ENCODE assay signal across 7 mouse cellular contexts in genomic region chr5:65435363-65435805, GRCm38 (mm10). TPM values are rescaled to one million over a fixed set of nuclear protein-coding genes. Genes with fewer than 3 reads are reported as not detected.
DNase-seq lines count a peak whose midpoint lies in the region; ATAC-seq lines count a peak whose summit lies in the region.

No protein-coding gene starts in this region.

- peak overlapping the region; percentile 87 for H3K27ac ChIP-seq in embryonic facial prominence, embryonic 12.5 days
- peak overlapping the region; percentile 84 for H3K27ac ChIP-seq in intestine, embryonic 16.5 days (ENCODE audit: low read length)
- peak overlapping the region; percentile 88 for H3K27ac ChIP-seq in neural tube, embryonic 13.5 days (replicated peaks)

- H3K9ac ChIP-seq in embryonic facial prominence, embryonic 12.5 days: peak overlapping the region; percentile 81
- H3K9ac ChIP-seq in intestine, embryonic 16.5 days (ENCODE audit: low read depth, low read length): peak overlapping the region; percentile 84
- H3K9ac ChIP-seq in neural tube, embryonic 13.5 days: peak overlapping the region; percentile 89

- peaks cover 20% of the 10 kb centered on the region for H3K4me1 ChIP-seq in embryonic facial prominence, embryonic 12.5 days
- peaks cover 13% of the 10 kb centered on the region for H3K4me1 ChIP-seq in intestine, embryonic 16.5 days (ENCODE audit: control insufficient read depth, insufficient read depth, low read length)
- H3K4me1 ChIP-seq in neural tube, embryonic 13.5 days (replicated peaks): peaks cover 44% of the 10 kb centered on the region

- DNase-seq in retina, embryonic 14.5 days (ENCODE audit: low spot score): peak; percentile 43
- DNase-seq in retina, postnatal 1 day: no peak
- DNase-seq in cerebellum, adult 9-10 months: no peak
- no peak for DNase-seq in embryo, embryonic 11 days

- H3K4me3 ChIP-seq in embryonic facial prominence, embryonic 12.5 days: peak overlapping the region; percentile 79
- H3K4me3 ChIP-seq in intestine, embryonic 16.5 days (ENCODE audit: low read length): peak overlapping the region; percentile 83
- peak overlapping the region; percentile 82 for H3K4me3 ChIP-seq in neural tube, embryonic 13.5 days

- peak; percentile 82 for ATAC-seq in embryonic facial prominence, embryonic 12.5 days (ENCODE audit: insufficient number of reproducible peaks, insufficient read depth, low FRiP score, low TSS enrichment)
- ATAC-seq in intestine, embryonic 16.5 days: no peak
- ATAC-seq in neural tube, embryonic 13.5 days (ENCODE audit: low read depth): peak; percentile 80; the same call in 1 of the 2 replicates

- peaks cover 2% of the 10 kb centered on the region; the same call in 1 of the 2 replicates for H3K36me3 ChIP-seq in embryonic facial prominence, embryonic 12.5 days
- no peaks in the 10 kb centered on the region for H3K36me3 ChIP-seq in intestine, embryonic 16.5 days (ENCODE audit: control insufficient read depth, insufficient read depth, low read length)
- no peaks in the 10 kb centered on the region for H3K36me3 ChIP-seq in neural tube, embryonic 13.5 days

- H3K9me3 ChIP-seq in embryonic facial prominence, embryonic 12.5 days: no peaks in the 10 kb centered on the region
- H3K9me3 ChIP-seq in intestine, embryonic 16.5 days (ENCODE audit: control insufficient read depth, low read length): no peaks in the 10 kb centered on the region
- H3K9me3 ChIP-seq in neural tube, embryonic 13.5 days: no peaks in the 10 kb centered on the region

- no peaks in the 10 kb centered on the region for H3K27me3 ChIP-seq in embryonic facial prominence, embryonic 12.5 days
- H3K27me3 ChIP-seq in intestine, embryonic 16.5 days (replicated peaks; ENCODE audit: control insufficient read depth, insufficient read depth, low read length): no peaks in the 10 kb centered on the region
- H3K27me3 ChIP-seq in neural tube, embryonic 13.5 days: no peaks in the 10 kb centered on the region

- WGBS in embryonic facial prominence, embryonic 12.5 days: under 1% methylated on average over 47 of the region's 47 CpGs
- WGBS in intestine, embryonic 16.5 days: 0% methylated on average over 47 of the region's 47 CpGs
- WGBS in neural tube, embryonic 13.5 days: under 1% methylated on average over 46 of the region's 47 CpGs

- H3K4me2 ChIP-seq in embryonic facial prominence, embryonic 12.5 days (replicated peaks): peak overlapping the region; percentile 73
- H3K4me2 ChIP-seq in intestine, embryonic 16.5 days (ENCODE audit: low read depth, low read length): peak overlapping the region; percentile 47
- peak overlapping the region; percentile 83 for H3K4me2 ChIP-seq in neural tube, embryonic 13.5 days

RNA-seq across cellular contexts. Expression of gene Ugdh, which starts 0.4 kb away (rescaled TPM):
- polyA plus RNA-seq in embryonic facial prominence, embryonic 12.5 days (2016; fragmentation: Nextera tagmentation; extraction: Ambion mirVana): 146 and 147 TPM in 2 replicates
- 266 and 271 TPM in 2 replicates for polyA plus RNA-seq in intestine, embryonic 16.5 days (2015; fragmentation: Nextera tagmentation; extraction: Ambion mirVana)
- 47.1 and 56.8 TPM in 2 replicates for polyA plus RNA-seq in neural tube, embryonic 13.5 days (2015; fragmentation: Nextera tagmentation; extraction: Ambion mirVana)

RNA-seq across cellular contexts. Expression of gene Lias, which starts 44.1 kb away (rescaled TPM):
- polyA plus RNA-seq in embryonic facial prominence, embryonic 12.5 days (2016; fragmentation: Nextera tagmentation; extraction: Ambion mirVana): 62.3 and 66.6 TPM in 2 replicates
- polyA plus RNA-seq in intestine, embryonic 16.5 days (2015; fragmentation: Nextera tagmentation; extraction: Ambion mirVana): 49.2 and 56.4 TPM in 2 replicates
- 60.7 and 63.3 TPM in 2 replicates for polyA plus RNA-seq in neural tube, embryonic 13.5 days (2015; fragmentation: Nextera tagmentation; extraction: Ambion mirVana)

RNA-seq across cellular contexts. Expression of gene Rpl9, which starts 44.1 kb away (rescaled TPM):
- 958 and 993 TPM in 2 replicates for polyA plus RNA-seq in embryonic facial prominence, embryonic 12.5 days (2016; fragmentation: Nextera tagmentation; extraction: Ambion mirVana)
- polyA plus RNA-seq in intestine, embryonic 16.5 days (2015; fragmentation: Nextera tagmentation; extraction: Ambion mirVana): 937 and 1,015 TPM in 2 replicates
- polyA plus RNA-seq in neural tube, embryonic 13.5 days (2015; fragmentation: Nextera tagmentation; extraction: Ambion mirVana): 632 and 651 TPM in 2 replicates

RNA-seq across cellular contexts. Expression of gene Gm43552, which starts 57.2 kb away (rescaled TPM):
- polyA plus RNA-seq in embryonic facial prominence, embryonic 12.5 days (2016; fragmentation: Nextera tagmentation; extraction: Ambion mirVana): not detected in 2 replicates
- polyA plus RNA-seq in intestine, embryonic 16.5 days (2015; fragmentation: Nextera tagmentation; extraction: Ambion mirVana): not detected in 2 replicates
- polyA plus RNA-seq in neural tube, embryonic 13.5 days (2015; fragmentation: Nextera tagmentation; extraction: Ambion mirVana): not detected in 2 replicates
